Mouse (Mus musculus): ENCODE results near the gene Ppp2r2c.
A peak's percentile ranks its signal among the peaks of the same experiment; 100 is the strongest.

The Ppp2r2c gene

DNA sequence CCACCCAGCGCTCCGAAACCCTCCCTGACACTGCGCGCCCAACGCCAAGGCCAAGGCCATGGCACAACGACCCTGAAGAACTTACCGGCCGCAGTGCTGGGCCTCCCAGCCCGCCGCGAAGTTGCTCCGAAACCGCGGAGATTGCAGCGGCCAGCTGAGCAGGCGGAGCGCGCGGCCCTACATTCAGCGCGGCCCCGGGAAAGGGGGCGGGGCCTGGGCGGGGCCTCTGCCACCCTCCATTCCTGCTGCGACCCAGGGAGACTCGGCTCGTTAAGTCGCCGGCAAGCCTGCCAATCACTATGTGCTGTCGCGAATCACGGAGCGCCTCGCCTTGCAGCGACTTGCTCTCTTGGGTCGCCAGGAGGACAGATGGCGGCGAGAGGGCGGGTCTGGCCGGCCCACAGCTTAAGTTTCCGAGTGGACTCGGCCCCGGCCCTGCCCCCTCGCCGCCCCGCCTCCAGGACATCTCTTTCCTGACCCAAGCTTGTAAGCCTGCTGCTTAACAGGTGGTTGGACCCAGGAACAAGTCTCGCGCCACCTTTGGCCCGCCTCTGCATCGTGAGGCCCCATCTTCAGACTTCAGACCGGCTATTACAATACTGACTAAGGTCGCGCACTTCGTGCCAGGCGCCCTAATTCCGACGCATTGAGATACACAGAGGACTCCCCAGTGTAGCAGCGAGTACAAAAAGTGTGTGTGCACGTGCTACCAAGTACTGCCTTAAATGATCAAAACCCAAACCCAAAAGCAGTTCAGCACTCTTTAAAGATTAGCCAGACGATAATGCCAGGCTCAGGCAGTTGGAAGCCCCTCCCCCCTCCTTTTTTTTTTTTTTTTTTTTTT, 120.7 kb downstream of the Ppp2r2c start, which contains the start of gene Wfs1:
Gene Wfs1 (minus strand): TSS at position 425 of the 844 bp plus-strand sequence.
- peak; percentile 91 for DNase-seq

DNA sequence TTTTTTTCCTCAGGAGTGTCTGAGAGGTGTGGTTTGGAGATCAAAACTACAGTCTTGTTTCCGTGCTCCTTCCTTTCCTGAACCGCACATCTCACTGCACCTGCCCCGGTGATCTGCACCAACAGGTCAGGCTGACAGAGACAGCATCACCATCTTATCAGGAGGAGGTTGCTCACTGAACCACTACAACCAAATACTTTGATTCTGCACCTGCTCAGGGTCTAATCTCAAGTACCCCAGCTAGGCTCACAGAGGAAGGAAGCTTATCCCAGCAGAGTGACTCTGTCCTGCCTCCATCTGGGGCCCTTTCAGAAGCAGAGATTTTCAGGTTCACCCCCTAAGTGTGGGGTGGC, 121.3 kb downstream of the Ppp2r2c start:
- no peak for DNase-seq

DNA sequence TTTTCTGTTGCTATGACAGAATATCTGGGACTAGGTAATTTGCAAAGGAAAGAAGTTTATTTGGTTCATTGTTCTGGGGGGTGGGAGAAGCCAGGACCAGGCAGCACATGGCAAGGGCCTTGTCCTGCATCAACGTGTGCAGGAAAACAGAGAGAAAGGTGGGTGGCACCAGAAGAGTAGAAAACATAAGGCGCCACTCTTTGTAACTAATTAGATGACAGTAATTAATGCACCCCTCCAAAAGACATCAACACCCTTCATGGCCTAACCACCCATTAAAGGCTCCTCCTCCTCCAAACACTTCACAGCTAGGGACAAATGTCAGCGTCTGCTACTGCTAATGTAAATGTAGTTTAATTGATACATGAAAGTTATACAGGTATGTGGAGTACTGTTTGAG, 121.9 kb downstream of the Ppp2r2c start:
- no peak for DNase-seq

DNA sequence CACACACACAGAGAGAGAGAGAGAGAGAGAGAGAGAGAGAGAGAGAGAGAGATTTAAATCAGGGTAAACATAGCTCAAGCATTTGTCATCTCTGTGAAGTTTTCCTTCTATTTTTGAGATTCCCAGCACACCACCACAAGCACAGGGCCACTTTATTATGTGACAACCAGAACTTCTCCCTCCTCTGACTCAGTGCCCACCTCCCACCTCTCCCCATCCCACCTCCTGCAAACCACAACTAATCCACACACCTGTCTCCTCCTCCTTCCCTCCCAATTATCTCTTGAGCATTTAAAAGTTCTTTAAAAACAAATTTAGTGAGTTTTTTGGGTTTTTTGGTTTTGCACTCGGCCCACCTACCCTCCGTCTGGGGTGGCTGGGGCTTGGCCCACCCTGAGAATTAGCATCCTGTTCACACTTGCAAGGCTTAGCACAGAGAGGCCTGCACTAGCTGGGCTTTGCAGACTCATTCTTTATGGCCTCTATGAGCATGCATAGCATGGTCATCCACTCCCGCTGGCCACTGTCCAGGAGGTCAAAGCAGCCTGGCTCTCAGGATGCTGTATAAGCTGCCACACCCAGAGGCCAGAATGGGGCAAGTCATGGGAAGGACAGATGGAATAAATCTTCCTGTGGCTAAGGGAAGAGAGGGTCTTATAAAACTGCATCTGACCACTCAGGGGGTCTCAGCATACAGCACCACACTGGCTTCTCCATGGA, 122.5 kb downstream of the Ppp2r2c start:
- no peak for DNase-seq

DNA sequence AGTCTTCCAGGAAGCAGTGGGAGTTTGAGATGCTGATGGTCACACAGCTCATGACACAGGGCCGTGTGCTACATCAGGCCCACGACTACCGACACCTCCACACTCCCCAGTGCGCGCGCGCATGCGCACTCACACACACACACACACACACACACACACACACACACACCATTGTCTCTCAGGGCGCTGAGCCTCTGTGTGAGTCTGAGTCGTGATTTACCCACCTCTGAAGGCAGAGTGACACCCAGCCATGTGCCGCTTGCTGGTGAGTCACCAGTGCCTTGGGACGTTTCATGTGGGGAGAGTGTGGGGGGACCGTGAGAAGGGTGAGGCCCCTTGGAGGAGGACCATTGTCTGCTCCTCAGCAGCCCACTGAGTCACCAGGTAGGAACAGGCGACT, 128.1 kb downstream of the Ppp2r2c start:
- no peak for DNase-seq

DNA sequence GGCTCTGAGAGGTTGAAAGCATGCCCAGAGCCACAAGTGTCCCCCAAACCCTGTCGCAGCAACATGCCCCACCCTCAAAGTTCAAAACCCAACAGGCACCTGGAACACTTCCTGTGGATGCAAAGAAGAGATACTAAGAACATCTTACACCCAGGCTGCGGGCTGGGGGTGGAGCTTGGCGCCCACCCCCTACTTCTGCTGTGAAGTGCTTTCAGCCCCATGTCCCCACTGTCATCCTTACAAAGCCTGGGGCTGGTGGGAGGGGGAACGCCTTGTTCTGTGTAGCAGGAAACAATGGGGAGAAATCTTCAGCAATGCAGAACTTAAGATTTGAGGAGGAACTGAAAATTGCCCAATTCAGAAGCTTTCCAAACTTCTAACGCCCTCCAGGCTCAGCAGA, 129.7 kb downstream of the Ppp2r2c start:
- no peak for DNase-seq

DNA sequence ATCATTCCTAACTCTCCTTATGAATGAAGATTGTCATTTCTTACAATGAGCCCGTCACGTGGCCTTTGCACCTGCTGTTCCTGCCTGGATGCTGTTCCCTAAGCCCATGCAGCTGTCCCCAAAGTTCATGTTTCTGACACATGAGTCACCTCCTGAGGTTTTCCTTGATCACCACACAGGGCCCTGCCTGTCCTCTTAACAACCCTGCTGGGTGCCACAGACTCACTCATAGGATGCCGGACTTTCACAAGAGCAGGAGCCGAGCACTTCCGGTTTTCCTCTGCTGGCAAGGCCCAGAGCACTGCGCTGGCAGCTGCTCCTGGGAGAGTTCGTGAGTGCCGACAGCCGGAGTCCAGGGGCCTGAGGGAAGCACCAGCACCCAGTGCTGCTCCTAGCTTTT, 132.7 kb downstream of the Ppp2r2c start:
- DNase-seq: no peak

DNA sequence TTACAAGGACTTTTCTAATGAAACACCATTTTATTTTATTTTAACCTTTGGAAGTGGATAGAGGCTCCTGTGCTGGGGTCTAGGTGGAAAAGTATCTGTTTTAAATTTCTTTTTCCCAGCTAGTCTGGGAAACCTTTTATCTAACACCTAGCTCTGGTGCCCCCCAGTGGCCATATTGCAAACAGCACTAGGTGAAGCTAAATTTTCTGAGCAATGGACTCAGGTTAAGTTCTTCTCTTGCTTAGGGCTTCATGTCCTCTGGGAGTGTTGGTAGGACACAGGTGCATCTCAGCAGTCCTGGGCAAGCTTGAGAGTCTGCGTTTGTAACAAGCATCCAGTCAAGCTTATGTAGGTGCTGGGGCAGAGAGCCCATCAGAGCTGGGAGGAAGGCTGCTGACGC, 133.7 kb downstream of the Ppp2r2c start:
- peak; percentile 78 for DNase-seq

Measured in cerebellum, adult 8-10 months (tissue).